Mouse (Mus musculus) thymus, adult 2 months (tissue): Measurements from ENCODE around the gene Casp14.

Experiments
- CTCF ChIP-seq: fragments of 200-500 bp; IDR thresholded peaks from 2 replicates; pipeline ENCODE4 v1.5.1; 2012; ENCODE audit warnings: mild to moderate bottlenecking, control low read depth, low read length, moderate library complexity, borderline replicate concordance; ENCODE audit not compliant: control insufficient read depth, poor library complexity, insufficient read depth; ENCODE audit errors: extremely low read depth
- POLR2A ChIP-seq: fragments of 200-500 bp; IDR thresholded peaks from 2 replicates; pipeline ENCODE4 v1.6.1; 2012; ENCODE audit warnings: mild to moderate bottlenecking, low read length, control low read depth, moderate library complexity; ENCODE audit not compliant: control insufficient read depth, poor library complexity, insufficient read depth; ENCODE audit errors: extremely low read depth

DNA sequence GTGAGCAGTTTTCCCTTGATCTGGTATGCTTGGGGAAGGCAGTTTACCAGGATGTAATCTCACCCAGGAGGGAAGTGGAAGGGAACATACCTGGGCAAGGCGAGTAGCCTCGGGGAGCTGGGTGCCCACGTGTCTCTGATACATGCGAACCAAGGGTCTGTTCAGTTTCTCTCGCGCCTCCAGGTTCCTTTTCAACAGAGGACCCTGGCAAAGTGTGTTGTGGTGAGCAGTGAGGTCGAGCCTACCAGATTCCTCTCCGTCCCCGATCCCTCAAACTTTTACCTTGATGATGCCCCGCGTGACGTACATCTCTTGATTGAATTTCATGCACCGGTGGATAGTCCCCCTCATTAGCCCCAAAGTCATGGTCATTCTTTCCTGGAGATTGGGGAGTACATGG is 30.1 kb upstream of the Casp14 start:
- TF ChIP-seq CTCF (no peak), POLR2A (no peak)
